Mouse (Mus musculus): ENCODE measurements at regions not wholly inside any gene's neighbourhood (a gene's known extent, or its start where the extent isn't known, plus 50 kb on each side); places are given as distances from the start of the nearest gene placed in this dataset.

DNA sequence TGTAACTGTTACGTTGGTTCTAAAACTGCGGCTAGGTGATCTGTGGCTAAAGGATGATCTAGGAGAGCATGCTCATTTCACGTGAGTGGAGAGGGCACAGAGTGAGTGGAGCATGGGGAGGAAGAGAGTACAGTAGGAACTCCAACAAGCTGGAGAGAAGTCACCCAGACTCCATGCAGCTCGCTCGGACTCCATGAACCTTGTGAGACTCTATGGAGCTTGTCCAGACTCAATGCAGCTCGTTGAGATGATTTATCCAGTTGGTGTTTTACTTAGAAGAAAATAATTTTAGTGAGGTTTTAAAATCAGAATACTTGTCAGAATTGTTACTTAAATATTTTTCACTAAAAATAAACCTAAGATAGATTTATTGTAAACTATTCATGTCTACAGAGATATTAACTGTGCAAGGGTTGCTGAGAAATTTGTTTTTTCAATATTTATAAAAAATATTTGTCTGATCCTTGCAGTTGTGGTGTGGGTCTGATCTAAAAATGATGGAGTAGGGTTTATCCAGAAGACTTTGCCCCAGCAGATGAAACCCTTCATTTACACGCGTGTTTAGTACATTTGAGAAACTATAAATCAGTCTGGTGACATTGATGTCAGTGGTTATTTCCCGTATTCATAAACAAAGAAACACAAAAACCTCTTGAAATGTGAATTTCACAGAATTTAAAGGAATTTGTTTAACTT is 222.3 kb downstream of the Car2 start:
- intact Hi-C loops (cut with DNase I) = no loop called here
- DNase-seq = no peak

DNA sequence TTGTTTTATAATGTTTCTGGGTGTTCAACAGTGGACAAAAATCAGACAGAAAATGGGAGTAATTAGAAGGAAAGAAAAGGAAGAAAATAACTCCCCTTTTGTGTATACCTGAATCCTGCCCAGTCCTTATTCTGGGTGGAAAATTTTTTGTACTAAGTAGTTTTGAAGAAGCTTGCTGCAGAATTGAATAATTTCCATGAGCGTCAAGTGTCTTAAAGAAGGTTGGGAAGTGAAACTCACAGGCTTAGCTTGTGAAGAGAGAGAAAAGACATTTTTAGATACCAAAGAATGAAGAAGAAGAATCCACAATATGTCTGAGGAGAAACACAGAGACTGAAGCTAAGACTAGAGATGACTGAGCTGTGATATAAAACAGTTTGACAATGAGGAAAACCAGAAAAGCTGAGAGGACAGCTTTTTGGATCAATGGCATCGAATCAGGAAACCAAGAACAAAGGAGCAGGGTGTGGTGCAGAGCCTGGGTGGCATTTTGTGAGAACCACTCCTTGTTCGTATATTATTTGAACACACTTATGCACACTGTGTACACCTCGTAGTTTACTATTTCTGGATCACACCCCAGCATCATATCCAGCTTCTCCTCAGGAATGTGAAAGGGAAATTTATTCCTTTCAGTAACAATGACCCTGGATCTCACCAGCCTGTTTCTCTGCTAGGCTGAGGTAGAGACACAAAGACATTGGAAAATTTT is 221.9 kb downstream of the Gm9733 start:
- intact Hi-C loops (cut with DNase I) = no loop called here
- DNase-seq = no peak

DNA sequence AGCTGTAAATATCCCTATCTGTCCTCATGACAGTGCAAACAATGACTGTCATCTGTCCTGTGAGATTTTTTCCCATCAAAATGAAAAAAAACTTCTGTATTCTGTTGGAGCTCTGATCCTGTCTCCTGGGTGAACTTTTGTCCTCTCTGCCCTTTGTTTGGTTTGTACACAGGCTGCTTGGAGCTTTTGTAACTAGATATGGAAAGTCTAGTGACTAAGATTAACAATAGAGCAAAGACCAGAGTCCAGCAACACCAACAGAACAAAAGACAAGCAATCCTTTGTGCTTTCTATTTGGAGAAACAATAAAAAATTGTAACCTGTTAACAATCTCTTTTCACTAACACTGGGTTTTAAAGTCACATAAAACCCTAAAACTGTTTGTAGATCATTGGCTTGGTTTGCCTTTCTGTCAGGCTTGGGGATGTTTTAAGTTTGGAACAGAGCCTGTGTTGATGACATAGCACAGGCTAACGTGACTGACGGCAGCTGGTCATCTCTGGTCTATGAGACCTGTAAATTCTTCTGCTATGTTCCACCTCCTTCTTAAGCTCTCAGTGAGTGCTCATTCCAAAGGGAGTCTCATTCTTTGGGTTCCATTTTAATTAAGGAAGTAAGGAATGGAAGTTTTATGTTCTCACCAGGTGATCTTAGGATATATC is 219.8 kb downstream of the Gm9733 start:
- intact Hi-C loops (cut with DNase I) = no loop called here
- DNase-seq = no peak

DNA sequence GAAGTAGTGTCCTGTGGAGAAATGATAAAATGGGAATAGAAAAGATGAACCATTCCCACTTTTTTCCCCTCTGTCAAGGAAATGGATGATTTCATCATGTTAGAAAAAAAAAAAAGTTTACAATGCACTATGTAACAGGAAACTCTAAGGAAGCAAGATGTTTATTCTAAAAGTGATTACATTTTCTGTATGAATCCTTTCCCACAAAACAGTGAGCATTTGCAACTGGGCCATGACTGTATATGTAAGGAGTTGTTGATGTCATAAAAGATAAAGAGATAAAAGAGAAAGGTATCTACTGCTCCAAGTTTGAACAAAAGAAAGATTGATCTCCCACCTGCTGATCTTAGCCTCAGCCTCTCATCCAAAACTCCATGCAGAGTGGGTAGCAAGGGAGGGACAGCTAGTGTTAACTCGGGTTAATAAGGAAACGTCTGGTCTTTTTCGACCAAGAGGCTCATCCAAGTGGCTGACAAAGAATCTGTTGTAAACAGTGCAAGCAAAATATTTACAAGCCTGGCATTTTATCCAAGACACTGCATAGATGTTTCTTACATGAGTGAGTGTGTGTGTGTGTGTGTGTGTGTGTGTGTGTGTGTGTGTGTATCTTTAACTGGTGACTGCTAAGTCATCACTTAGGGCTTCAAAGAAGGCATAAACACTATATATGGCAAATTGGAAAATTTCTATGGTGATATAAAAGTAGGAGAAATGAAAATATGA is 213.3 kb downstream of the Gm9733 start:
- DNase-seq = no peak
- intact Hi-C loops (cut with DNase I) = no loop called here

DNA sequence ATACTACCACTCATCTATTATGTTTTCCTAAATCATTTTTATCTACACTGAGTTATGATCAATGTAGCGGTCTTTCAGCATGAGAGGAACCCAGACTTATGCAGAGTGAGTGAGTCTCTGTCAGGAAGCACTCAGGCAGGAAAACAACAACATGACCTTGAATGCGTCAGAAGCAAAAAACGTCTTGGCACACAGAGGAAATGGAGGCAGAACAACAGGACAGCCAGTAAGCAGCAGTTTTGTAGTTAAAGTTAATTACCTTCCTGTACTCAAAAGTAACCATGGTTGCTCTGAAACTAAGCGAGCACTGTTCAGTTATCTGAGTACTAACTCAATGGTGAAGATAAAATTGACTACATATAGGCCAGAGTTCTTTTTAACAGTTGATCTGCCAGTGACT is 205.4 kb downstream of the Gm9733 start:
- intact Hi-C loops (cut with DNase I) = no loop called here
- no peak for DNase-seq

DNA sequence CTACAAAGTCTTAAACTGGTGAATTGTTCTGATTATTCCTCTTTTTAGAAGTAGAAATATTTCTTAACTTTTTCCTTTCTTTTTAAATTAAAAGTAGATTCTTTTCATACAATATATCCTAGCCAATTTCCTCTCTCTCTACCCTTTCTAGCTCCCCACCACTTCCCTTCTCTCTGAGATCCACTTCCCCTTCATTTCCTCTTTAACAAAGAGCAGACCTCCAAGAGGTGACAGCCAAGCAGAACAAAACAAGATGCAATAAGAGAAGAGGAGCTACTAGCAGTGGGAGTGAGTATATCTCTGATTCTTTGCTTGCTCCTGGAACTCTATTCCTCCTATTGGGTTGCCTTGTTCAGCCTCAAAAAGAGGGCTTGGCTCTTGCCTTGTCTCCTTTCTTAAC is 203.7 kb downstream of the Gm9733 start:
- no peak for DNase-seq
- intact Hi-C loops (cut with DNase I) = no loop called here

DNA sequence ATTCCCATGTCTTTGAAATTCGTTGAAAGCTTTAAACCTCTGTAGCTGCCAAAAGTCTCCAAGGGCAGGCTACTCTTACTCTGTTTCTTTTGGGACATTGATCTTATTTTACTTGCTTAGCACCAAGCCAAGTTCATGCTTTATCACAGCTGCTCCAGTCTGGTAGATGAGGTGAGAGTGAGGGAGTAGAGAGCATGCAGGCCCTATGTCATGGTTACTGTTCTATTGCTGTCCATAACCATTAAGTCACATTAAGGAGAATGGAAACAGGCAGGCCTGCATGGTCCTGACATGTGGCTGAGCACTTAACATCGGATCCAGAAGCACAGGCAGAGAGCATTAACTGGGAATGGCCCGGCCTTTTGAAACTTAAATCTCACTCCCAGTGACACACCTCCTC is 203.1 kb downstream of the Gm9733 start:
- intact Hi-C loops (cut with DNase I) = no loop called here
- DNase-seq = no peak

DNA sequence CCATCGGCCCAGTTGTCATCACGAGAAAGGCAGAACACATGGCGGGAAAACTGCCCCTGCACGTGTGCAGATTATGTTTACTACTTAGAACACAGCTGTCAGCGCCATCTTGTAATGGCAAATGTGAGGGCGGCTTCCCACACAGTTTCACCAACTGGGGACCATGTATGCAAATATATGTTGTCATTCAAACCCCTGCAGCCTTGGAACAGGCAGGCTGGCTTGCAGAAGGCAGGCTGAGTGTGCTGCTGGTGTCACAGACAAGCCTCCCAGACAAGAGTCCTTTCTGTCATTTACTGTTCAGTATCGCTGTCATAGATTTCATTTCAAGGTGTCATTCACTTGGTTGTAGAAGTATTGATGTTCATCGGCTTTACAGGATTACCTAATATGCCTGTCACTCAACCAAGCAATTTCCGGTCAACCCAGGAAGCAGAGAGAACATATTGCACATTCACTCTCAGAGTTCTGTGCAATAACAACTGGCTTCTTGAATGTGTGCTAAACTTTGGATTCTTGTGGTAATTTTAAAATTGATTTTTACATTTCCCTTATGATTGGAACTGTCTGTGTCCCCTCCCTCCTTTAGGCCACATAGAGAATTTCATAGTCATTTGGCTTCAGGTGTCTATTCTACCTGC is 202.3 kb downstream of the Gm9733 start:
- no peak for DNase-seq
- intact Hi-C loops (cut with DNase I) = no loop called here

DNA sequence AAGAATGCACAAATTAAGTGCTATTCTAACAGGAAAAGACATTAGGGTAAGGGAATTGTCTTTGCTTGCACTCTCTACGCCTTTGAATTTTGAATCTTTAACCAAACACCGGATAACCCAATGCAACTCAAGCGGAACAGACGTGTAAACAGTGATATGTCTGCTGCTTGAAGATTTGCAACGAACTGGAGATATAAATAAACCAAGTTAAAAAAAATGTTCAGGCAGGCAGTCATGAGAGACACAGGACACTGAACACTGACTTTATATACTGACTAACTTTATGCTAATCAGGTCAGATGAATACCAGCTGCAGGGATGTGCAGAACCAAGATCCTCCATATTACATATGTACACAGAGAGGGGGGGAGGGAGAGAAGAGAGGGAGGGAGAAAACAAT is 200.0 kb downstream of the Gm9733 start:
- intact Hi-C loops (cut with DNase I) = no loop called here

DNA sequence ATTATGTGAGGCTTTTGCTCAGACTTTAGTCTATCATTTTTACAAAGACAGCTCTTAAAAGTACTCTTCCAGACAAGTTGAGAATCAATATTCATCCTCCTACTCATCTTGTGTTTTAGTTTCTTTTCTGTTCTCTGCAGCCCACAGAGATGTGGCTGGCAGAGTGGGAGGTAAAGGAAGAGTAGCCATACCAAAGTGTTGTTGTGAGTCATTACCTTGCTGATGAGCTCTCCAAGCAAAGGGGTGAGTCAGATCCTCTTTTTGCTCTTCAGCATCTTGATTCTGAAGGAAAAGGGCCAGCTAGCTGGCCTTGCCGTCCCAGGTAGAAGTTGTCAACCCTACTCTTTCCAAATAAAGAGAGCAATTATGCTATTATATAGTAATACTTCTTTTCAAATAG is 192.6 kb downstream of the Gm9733 start:
- no peak for DNase-seq
- intact Hi-C loops (cut with DNase I) = no loop called here

More for the DNA sequence above, 200.0 kb downstream of the Gm9733 start:
- no peak for DNase-seq

DNA sequence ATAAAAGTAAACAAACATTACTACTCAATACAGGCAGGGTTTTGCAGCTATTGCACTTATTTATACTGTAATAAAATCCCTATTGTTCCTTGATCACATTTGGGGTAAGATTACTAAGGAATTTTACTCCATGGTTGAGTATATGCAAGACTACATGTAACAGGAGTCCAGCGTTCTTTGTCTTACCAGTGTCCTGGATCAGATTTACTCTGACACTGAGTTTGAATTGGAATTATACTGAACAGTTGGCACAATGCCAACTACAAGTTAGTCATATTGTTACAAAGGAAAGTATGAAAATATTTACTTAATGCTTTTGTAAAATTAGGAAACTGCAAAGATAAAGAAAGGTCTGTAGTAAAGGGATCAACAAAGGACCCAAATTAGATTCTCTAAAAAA is 178.4 kb downstream of the Gm9733 start:
- intact Hi-C loops (cut with DNase I) = no loop called here
- no peak for DNase-seq

DNA sequence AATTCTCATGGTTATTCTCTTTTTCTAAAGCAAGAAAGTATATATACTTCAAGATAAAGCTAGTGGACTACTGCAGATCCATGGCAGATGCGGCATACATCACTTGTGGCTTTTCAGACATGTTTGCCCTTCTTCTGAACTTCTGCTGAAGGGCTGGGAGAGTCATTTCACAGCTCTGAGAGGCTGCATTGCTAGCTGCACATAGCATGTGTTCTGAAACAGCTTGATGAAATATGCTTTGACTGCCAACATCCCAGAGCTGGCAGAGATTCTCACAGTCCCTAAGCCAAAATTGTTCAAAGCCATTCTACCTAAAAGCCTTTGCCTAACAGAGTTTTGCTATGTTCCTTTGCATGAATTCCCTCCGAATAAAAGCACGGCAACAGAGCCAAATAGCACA is 177.9 kb downstream of the Gm9733 start:
- intact Hi-C loops (cut with DNase I) = no loop called here
- DNase-seq = peak; percentile 74

DNA sequence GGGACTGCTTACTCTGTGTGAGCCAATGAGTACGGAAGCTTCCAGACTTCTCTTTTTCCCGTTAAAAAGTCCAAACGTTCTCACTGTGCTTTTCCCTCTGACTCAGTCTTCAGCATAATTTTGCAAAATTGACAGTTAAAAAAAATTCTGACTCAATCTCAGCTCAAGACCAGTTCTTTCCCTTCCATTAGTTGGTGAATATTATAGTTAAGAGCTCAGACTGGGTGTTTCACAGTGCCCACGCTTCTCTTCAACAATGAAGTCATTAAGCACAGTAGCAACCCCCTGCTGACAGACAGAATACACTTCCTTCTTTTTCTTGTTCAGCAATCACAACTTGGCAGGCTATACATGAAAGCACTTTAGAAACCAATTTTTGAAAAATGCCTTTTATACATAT is 175.4 kb downstream of the Gm9733 start:
- no peak for DNase-seq
- intact Hi-C loops (cut with DNase I) = no loop called here

DNA sequence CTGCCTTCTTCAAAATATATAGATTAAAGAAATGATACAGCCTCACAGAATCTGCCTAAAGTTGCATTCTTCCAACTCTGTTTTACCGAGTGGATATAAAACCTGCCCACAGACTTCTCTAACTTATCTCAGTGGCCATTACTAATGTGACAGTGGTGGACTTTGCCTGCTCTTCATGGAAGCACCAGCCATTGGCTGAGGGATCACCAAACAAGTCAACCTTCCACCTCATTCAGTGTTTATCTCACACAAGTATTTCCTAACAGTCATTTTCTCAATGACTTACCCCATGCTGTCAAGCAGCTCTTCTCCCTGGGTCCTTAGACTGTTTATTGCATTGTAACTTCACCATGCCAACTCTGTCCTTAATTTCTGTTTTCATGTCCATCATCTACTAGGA is 174.3 kb downstream of the Gm9733 start:
- intact Hi-C loops (cut with DNase I) = no loop called here
- no peak for DNase-seq

DNA sequence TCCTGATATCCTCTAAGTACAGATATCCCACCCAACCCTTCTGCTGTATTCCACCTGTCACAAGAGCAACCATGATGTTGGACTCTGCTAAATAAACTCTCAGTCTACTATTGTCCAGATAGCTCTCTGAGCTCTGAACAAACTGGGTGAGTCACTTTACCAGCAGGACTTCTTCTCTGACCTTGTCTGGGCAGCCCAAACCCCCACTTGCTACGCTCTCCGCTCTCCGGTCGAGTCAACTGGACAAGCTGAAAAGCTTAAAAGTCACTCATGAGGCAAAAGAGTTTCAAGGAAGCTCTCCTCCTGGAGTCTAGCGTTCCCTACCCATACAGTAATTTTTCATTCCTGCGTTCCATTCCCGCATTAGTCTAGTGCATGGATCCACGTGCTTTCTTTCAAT is 173.2 kb downstream of the Gm9733 start:
- intact Hi-C loops (cut with DNase I) = no loop called here
- no peak for DNase-seq

DNA sequence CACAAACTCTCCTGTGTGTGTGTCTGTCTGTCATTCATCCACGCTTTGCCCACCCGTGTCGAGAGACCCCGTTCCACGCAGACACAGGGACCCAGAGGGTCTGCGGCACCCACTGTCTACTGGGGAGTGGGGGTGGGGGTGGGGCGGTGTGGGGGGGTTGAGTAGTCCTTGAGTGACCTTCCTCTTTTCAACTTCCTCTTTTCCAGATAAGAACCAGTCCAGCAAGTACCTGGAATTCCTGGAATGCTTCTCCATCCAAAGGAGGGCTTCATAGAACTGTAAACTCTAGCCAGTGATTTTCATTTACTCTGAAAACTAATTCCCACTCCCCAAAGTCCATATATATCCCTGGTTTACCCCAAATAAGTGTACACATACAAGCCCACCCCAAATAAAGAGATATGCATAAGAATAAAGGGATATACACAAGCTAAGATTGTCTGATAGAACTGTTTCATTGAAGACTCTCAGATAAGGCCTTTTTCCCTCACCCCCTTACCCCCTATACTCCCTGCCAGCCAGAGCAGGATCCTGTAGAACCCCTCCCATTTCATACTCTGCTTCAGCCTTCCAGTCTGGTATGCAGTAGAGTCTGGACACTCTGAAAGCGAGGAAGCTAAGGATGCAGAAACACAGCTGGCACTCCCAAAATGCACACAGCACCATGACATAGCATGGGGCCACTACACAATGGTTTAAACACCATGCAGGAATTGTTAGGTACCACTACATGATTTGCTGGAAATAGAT is 172.0 kb downstream of the Gm9733 start:
- intact Hi-C loops (cut with DNase I) = no loop called here
- DNase-seq = no peak

DNA sequence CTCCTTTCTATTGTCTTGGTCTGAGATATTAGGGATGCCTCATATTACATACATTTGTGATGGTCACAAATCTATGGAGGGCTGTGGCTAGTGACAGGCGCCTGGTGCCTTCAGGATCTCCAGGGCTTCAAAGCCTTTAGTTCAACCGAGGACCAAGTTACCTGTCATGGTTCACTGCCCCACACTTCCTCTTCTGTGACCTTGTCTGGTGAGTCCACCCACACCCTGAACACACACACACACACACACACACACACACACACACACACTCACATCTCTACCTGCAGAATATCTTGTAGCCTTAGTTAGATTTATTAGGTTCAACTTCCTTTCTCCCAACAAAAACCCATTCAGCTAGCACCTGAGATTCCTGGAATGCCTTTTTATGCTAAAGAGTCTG is 156.3 kb downstream of the Gm9733 start:
- intact Hi-C loops (cut with DNase I) = no loop called here

DNA sequence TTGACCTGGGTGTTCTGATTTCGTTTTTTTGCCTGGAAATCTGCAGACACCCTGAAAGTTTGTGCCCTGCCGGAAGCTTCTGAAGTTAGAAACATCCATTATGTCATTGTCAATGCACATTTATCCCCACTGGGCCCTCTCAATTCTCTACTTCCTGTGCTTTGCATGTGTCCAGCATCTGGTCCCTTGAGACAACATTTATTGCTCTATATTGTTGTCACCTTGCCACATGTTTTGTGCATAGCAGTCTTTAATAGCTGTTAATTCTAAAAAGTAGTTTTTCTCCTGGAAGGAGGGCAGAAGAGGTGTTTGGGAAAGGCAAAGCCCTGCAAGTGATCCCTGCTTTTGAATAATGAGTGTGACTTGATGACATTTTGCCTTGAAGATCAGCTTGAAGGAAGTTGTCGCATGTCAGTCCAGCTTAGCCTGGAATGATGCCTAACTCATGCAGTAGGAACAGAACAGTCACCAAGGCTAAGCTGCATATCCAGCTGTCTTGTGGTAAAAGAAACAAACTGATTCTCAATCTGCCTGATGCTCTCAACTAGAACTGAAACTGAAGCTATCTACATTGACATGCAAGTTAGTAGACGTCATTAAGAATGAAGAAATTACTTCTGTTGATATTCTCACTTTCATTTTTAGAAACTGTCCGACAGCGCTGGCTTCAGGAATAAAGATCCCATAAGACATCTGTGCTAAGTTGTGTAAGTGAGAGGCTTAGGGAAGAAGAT is 152.9 kb downstream of the Gm9733 start:
- no peak for DNase-seq
- intact Hi-C loops (cut with DNase I) = no loop called here

More for the DNA sequence above, 156.3 kb downstream of the Gm9733 start:
- no peak for DNase-seq

DNA sequence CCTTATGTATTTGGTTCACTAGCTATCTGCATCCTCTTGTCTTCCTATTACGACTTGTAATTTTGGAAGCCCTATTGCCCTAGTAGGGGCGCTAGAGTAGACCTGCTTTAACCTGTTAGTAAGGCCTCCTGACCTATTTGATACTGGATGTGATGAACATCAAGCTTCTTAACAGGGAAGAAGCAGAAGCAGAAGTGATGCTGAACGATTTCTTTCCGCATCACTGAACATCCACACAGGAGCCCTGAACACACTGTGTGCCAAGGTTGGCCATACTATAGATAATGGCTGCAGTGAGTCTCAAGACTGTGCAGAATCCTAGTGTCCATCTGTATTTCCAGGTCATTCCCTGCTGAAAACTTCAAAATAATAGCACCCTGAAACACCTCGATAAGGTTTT is 151.0 kb downstream of the Gm9733 start:
- intact Hi-C loops (cut with DNase I) = no loop called here

DNA sequence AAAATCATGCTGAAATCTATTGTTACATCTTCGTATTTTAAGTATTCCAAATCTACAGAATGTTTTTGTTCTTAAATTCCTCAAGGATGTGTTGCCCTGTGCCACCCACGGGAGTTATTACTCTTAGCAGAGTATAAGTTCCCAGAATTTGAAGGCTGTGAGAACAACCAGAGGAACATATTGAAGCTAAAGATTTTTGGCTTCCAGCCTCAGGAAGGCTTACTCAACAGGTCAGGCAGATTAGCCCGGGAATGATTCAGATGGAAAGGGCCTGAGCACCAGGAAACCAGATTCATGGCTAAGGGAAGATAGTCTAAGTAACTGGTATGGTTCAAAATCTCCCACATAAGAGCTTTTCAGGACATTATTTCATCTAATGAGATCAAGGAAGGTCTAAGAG is 145.4 kb downstream of the Gm9733 start:
- intact Hi-C loops (cut with DNase I) = no loop called here
- DNase-seq = no peak

More for the DNA sequence above, 151.0 kb downstream of the Gm9733 start:
- DNase-seq = no peak

All from left cerebral cortex, postnatal 4 days (tissue).